Mouse (Mus musculus) gastrocnemius, adult 18-20 months (tissue): ENCODE measurements at regions not wholly inside any gene's neighbourhood (a gene's known extent, or its start where the extent isn't known, plus 50 kb on each side); places are given as distances from the start of the nearest gene placed in this dataset.
"Not testable (repeated sequence)": the region's sequence is repeated elsewhere in the genome, so short reads cannot be mapped to it uniquely, and the experiment has no call there.

Experiments used
- DNase-seq: peaks from one replicate; pipeline ENCODE4 v3.0.0; 2021; ENCODE audit warnings: low spot score

GRCm38 (mm10) chr8:20495542-20495941 lies 119.2 kb upstream of the Gm21119 start:
- not testable (repeated sequence) for DNase-seq

- DNase-seq = not testable (repeated sequence)
These were observed 100.8 kb upstream of the Gm21119 start for GRCm38 (mm10) chr8:20513920-20514319.

- not testable (repeated sequence) for DNase-seq
These were observed 98.3 kb upstream of the Gm21119 start for GRCm38 (mm10) chr8:20516324-20516830.

GRCm38 (mm10) chr8:20517551-20517950 lies 97.2 kb upstream of the Gm21119 start:
- DNase-seq = not testable (repeated sequence)

- DNase-seq = not testable (repeated sequence)
These were observed 90.2 kb upstream of the Gm21119 start for GRCm38 (mm10) chr8:20524539-20524938.

- DNase-seq = not testable (repeated sequence)
These were observed 85.7 kb upstream of the Gm21119 start for GRCm38 (mm10) chr8:20529048-20529447.

- not testable (repeated sequence) for DNase-seq
These were observed 75.7 kb upstream of the Gm21119 start for GRCm38 (mm10) chr8:20539031-20539430.

GRCm38 (mm10) chr8:20544084-20544483 lies 70.6 kb upstream of the Gm21119 start:
- DNase-seq = not testable (repeated sequence)

GRCm38 (mm10) chr8:20545347-20545746 lies 69.4 kb upstream of the Gm21119 start:
- DNase-seq = not testable (repeated sequence)

- DNase-seq = not testable (repeated sequence)
These were observed 68.3 kb upstream of the Gm21119 start for GRCm38 (mm10) chr8:20546401-20546800.

- DNase-seq = peak; percentile 94
These were observed 64.5 kb upstream of the Gm21119 start for GRCm38 (mm10) chr8:20550054-20550778.

GRCm38 (mm10) chr8:20556501-20557181 lies 58.1 kb upstream of the Gm21119 start:
- DNase-seq = not testable (repeated sequence)

- DNase-seq = not testable (repeated sequence)
These were observed 57.5 kb upstream of the Gm21119 start for GRCm38 (mm10) chr8:20557184-20557583.

GRCm38 (mm10) chr8:20557609-20558008 lies 57.1 kb upstream of the Gm21119 start:
- not testable (repeated sequence) for DNase-seq
